Mouse (Mus musculus): ENCODE results near the gene Hoxc4. TPM values are rescaled to one million over a fixed set of nuclear protein-coding genes. Genes with fewer than 3 reads are reported as not detected.

Gene Hoxc4
- total RNA-seq, 2 experiments from 2014 or later = not detected

DNA sequence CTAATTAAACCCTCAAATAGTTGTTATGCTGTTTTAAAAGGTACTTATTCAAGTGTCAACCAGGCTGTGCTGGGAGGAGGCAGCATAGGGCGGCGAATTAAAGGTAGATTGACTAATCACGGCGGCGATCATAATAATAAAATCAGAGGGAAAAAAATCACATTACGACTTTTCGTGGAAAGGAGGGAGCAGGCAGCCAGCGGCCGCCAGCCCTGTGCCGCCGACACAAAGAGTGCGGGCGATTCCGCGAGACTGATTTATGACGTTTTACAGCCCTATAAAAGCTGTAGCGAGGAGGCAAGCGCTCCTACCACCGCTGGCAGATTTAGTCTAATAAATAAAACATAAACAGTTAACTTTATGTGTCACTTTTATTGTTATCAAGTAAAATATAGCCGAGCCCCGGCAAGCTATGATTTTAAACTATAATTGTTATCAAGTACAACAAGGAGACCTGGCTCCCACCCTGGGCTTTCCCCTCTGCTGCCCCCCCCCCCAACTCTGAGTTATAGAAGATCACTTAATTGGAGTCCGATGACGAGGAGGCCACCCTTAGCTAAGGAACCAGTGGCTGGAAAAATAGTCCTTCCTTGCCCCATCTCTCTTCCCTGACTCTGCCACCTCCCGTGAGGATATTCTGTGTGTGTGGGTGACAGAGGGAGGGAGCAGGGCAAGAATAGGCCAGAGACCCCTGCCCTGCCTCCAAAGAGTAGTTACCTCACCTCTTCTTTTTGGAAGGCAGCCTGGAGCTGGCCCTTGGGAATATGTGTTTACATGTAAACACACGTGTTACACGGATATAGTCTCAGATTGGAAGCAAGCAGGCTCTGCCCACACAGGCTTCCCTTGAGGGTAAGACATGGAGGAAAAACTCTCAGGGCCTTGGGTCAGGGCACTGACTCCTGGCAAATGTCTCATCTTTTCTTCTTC lies 14.2 kb downstream of the Hoxc4 start:
- DNase-seq (ENCODE audit: low spot score in 2 of 2) = no peak
- intact Hi-C loops (cut with DNase I) = no loop called here

DNA sequence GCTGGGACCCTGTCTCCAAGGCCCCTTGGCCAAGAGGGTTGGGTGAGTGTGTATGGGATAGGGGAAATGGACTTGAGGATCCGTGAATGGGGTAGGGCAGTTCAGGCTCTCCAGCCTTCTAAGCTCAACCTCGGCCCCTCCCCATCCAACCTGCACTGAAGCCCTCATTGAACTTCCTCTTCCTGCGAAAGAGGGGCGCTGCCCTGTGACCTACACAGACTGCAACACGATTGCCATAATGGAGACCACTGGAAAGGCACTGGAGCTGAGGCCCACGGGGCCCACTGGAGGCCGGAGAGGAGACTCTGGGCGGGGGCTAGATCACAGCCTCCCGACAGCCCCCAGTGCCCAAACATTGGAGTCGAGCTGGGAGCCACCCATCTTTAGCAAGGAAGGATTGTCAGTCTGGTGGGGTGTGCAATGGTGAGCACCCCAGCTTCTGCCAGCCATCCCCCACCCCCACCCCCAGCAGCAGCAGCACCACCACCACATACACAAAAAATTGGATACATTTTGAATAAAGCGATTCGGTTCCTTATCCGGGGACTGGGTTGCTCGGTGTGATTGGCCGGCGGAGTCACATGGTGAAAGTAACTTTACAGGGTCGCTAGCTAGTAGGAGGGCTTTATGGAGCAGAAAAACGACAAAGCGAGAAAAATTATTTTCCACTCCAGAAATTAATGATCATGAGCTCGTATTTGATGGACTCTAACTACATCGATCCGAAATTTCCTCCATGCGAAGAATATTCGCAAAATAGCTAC lies 15.5 kb downstream of the Hoxc4 start:
- DNase-seq (ENCODE audit: low spot score in 2 of 2) = no peak
- intact Hi-C loops (cut with DNase I) = no loop called here

DNA sequence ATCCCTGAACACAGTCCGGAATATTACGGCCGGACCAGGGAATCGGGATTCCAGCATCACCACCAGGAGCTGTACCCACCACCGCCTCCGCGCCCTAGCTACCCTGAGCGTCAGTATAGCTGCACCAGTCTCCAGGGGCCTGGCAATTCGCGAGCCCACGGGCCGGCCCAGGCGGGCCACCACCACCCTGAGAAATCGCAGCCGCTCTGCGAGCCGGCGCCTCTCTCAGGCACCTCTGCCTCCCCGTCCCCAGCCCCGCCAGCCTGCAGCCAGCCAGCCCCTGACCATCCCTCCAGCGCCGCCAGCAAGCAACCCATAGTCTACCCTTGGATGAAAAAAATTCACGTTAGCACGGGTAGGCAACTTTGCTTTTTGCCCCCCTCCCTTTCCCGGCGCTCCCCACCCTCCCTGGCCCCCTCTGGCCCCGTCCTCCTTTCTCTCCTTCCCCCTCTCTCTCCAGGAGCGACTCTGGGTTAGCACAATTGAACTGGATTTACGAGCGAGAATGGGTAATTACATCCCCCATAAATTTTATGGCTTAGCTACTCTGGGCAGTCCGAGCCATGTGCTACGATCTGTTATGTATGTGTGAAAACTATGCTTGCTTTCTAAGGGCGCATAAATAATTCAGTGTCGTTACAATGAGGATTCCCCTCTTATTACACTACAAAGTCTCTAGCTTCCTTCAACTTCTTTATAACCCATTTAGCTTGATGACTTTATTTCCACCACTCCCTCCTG lies 16.2 kb downstream of the Hoxc4 start:
- intact Hi-C loops (cut with DNase I) = no loop called here
- no peak for DNase-seq (ENCODE audit: low spot score in 2 of 2)

DNA sequence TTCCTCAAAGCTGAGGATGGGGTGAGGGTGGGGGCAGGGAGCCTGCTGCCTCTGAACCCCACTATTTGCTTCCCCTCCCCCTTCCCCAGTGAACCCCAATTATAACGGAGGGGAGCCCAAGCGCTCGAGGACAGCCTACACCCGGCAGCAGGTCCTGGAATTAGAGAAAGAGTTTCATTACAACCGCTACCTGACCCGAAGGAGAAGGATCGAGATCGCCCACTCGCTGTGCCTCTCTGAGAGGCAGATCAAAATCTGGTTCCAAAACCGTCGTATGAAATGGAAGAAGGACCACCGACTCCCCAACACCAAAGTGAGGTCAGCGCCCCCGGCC lies 16.8 kb downstream of the Hoxc4 start:
- DNase-seq (ENCODE audit: low spot score in 2 of 2) = no peak
- intact Hi-C loops (cut with DNase I) = no loop called here

DNA sequence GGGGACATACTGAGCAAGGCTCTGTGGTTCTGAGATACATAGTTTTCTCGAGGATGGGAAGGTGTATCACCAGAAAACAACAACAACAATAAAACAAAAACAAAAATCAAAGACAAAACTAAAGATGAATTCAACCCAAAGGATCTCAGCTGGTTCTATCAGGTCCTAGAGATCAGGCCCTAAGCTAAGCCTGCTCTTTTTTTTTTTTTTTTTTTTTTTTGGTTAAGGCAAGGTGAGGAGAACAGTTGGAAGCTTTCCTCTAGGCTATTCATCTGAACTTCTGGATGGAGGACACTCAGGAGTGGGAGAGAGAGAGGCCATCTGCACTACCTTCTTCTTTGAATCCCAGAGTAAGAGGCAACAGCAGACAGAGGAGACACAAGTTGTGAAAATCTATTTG lies 18.8 kb downstream of the Hoxc4 start:
- DNase-seq (ENCODE audit: low spot score in 2 of 2) = no peak
- intact Hi-C loops (cut with DNase I) = no loop called here

DNA sequence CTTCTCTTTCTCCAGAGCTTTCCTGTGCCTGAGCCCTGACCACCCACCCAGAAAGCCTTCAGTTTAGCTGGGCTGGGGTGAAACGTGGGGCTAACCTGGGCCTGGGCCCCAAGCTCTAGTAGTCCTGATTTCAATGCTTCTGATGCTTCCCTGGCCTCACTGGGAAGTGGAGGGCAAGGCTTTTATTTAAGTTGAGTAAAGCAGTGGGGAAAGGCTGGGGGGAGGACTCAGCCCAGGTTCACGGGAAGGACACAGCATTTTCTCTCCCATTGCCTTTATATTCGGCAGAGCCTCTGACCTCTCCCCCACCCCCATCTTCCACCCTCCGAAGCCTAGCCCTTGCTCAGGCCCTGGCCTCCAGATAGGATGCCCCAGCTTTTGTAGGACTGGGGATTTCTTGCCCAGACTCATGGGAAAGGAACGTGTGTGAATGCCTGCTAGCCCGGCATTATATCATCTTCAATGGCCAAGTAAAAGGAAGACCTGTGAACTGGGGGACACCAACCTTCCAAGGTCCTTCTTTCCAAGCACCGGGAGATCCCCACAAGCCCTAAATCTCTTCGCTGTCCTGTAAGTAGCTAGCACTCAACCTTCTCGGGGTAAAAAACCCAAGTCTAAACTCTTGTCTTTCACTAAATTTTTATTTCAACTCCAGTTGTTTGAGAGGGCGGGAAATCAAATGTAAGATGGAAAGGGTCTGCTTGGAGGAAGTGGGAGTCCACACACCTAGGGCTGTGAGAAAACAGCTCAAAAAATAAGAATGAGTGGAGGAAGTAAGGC lies 20.2 kb downstream of the Hoxc4 start:
- DNase-seq (ENCODE audit: low spot score in 2 of 2) = no peak
- intact Hi-C loops (cut with DNase I) = no loop called here

DNA sequence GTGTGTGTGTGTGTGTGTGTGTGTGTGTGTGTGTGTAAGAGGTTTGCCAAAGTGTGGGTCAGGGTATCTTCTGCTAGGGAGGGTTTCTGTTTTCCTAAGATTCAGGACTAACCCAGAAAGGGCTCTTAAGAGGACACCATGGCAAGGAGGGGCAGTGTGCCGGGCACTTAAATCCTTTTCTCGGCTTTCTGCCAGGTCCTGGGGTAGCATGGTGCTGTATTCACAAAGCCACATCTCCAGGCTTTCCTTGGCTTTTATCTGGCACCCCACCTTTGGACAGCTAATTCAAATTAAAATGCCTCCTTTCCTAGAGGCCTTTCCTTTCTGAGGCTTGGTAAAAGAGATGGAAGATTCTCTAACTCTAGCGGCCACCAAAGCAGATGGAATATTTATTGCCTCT lies 20.9 kb downstream of the Hoxc4 start:
- intact Hi-C loops (cut with DNase I) = no loop called here
- no peak for DNase-seq (ENCODE audit: low spot score in 2 of 2)

DNA sequence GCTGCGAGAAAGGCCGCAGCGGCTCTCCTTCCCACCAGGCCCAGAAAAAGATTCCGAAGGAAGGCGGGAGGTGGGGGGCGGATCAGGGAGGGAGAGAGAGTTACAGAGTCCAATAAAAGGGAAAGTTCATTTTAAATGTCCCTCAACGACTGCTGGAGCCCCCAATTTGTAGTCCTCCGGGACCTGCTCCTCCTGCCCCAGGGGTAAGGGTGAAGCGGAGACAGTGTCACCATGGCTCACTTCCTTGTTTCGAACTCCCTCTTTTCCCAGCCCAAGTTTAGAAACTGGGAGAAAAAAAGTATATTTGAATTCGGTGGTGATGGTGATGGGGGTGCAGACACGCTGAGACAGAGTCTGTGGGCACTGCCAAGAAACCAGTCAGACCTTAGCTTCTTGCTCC lies 21.9 kb downstream of the Hoxc4 start:
- DNase-seq (ENCODE audit: low spot score in 2 of 2) = no peak
- intact Hi-C loops (cut with DNase I) = no loop called here

DNA sequence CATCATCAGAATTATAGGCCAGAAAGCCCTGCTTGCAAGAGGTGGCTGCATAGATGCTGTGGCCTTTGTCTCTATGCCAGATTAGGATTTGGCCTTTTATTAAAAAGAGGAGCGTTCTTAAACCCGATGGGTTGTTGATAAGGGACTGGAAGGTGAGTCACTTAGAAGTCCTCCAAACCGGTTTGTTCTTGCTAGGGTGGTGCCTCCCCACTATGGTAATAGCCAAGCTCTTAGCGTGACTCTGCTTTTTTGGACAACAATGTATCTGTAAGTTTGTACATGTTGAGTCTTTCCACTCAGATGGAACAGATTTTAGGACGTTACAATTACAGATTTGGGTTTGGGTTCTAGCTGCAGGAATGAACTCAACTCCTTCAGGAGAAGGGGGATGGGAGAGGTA lies 22.9 kb downstream of the Hoxc4 start:
- DNase-seq (ENCODE audit: low spot score in 2 of 2) = no peak
- intact Hi-C loops (cut with DNase I) = no loop called here

DNA sequence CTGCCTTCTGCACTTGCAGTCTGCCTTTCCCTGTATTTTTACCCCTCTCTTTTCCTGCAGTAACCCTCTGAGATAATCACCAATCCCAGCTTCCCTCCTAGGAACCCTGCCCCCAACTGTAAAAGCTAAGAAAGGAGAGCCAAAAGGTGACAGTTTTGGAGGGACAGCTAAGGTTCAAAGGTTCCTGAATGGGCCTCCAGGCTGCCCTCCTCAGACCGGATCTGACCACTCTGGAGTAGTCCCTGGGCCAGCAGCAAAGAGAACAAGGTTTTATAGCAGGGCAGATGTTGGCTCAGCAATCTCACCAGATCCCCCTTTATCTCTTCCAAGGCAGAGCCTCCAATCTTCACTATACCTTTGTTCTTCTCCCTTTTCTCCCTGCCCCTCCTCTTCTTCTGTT lies 23.5 kb downstream of the Hoxc4 start:
- no peak for DNase-seq (ENCODE audit: low spot score in 2 of 2)
- intact Hi-C loops (cut with DNase I) = no loop called here

DNA sequence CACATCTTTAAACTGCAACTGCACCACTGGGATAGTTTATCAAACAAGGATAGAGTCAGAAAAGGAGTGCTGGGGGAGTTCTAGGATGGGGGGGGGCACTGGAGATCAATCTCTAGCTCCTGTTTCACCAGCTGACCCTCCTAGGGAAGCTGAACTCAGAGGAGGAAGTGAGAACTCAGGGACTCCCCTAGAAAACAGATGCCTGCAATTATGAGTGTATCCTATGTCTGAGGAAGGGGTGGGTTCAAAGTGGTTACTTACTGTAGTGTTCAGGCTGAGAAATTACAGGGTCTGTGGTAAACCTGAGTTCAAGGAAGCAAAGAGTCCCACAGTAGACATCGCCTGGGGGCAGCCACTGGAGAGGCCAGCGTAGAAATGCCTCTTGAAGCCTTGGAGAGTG lies 32.9 kb downstream of the Hoxc4 start:
- no peak for DNase-seq (ENCODE audit: low spot score in 2 of 2)
- intact Hi-C loops (cut with DNase I) = no loop called here

DNA sequence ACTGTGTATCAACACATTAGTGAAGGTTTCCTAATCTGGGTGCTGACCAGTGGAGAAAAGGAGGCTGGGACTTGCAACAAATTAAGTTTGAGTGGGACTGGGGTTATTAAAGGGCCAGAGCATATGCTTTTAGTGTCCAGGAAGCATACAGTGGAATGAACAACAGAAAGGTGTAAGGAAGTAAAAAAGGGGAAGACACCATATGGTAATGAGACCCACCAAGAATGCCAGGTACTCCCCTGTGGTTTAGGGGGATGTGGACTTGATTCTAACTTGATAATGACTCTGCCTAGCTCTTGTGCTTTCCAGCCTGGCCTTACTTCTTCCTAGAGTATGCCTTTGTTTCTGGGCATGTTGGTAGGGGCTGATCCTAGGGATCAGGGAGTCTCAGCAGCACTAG lies 34.5 kb downstream of the Hoxc4 start:
- no peak for DNase-seq (ENCODE audit: low spot score in 2 of 2)
- intact Hi-C loops (cut with DNase I) = no loop called here

DNA sequence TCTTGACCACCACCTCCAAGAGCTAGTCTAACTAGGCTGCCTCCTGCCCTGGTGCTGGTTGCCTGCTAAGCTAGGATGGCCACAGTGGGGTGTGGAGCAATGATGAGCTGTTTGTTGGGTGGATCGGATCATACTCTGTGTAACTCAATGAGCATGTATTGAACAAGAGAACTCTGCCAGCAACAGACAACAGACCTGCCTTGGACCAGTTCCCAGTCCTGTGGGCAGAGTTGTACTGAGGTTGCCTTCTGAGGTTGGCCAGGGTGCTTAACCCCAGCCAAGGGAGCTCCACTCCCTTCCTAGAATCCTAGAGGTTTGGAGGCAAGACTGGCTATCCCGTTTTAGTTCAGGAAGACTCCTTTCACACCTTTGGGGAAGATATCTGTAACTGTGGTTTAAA lies 37.7 kb downstream of the Hoxc4 start:
- intact Hi-C loops (cut with DNase I) = no loop called here
- no peak for DNase-seq (ENCODE audit: low spot score in 2 of 2)

DNA sequence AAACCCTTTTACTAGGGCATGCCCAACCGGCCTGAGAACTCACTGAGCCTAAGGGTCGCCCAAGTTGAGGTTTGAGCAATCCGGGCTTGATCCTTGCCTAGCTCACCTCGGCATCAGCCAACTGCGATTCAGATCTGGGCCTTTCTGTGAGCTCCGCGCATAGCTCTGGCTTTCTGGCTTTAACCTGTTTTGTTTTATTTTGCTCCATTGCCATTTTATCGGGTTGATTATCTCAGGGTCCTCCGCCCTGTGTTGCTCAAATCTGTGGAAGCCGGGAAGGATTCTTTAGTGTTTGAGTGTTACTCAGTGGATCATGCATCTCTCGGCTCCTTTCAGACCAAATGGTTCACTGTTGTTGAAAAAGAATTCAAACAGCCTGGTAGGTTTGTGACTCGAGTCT lies 40.0 kb downstream of the Hoxc4 start:
- intact Hi-C loops (cut with DNase I) = no loop called here
- DNase-seq (ENCODE audit: low spot score in 2 of 2) = no peak

DNA sequence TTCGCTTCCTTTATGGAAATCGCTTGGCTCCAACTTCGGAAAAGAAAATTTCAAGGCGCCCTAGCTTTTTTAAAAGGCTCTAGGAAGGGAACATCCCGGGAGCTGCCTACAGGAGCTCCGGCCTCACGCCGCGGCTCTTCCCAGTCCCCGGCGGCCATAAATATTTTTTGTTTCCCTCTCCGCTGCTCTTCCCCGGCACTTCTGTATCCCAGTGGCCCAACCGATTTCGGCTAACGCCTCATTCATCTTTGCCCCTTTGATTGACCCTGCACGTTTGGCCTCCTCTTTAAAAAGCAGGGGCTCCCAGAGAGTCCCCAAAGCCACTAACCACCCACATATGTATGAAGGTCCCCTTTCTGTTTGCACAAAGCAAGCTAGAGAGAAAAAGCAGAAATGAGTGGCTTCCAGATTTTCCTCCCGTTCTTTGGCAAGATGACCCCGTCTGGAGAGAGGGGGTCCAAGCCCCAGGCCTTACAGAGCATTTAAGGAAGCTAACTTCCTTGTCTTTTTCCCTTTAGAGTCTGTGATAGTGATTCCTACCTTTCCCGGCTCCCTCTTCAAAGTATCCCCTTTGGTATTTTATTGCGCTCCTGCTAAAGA lies 40.8 kb downstream of the Hoxc4 start:
- intact Hi-C loops (cut with DNase I) = no loop called here
- DNase-seq (ENCODE audit: low spot score in 2 of 2) = no peak

DNA sequence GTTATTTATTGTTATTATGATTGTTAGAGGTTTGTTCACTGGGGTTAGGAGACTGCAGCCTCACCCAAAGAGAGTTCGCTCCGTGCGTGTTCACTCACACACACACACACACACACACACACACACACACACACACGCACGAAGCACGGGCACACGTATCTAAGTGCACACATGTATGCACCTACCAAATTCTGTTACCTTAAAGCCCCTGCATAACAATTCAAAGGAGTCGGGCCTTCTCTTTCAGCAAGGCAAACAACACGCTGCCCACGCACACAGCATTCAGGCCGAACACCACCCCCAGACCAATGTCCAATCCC lies 41.2 kb downstream of the Hoxc4 start:
- no peak for DNase-seq (ENCODE audit: low spot score in 2 of 2)
- intact Hi-C loops (cut with DNase I) = loop anchor here (5.0 kb wide), 1 partner anchor 33 kb away; no protein-coding TSS in a partner anchor

DNA sequence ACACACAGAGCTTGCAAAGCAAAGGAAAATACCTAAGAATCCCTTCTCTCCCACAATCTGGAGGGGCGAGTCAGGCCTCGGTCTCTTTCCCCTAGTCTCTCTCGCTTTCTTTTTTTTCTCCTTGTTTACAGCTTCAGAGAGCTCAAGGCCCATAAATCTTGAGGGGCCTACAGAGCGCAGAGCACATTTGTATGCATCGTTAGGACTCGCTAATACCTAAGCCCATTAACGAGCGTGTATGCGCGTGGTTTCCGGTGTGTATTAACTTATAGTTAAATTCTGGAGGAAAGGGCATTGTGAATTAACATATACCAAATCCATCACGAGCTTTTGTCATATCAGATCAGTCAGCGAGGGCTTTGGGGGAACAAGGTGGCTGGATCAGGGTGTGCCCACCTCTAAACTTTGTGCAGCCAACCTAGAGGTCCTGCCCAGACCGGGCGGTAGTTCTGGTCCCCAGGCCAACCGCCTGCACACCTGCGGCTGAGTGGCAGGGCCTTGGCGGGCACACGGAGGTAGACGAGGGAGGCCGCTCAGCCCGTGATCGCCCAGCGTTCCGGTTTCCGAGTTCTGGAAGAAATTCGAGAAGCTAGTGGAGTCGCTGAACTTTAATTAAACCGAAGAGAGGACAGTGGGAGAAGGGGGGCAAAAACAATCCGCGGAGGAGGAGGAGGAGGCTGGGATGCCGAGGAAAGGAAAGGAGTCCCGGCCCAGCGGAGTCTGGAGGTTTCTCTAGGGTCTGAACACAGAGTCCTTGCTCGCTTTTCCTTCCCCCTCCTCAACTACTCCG lies 41.8 kb downstream of the Hoxc4 start:
- intact Hi-C loops (cut with DNase I) = loop anchor here (5.0 kb wide), 1 partner anchor 33 kb away; no protein-coding TSS in a partner anchor
- DNase-seq (ENCODE audit: low spot score in 2 of 2) = no peak

DNA sequence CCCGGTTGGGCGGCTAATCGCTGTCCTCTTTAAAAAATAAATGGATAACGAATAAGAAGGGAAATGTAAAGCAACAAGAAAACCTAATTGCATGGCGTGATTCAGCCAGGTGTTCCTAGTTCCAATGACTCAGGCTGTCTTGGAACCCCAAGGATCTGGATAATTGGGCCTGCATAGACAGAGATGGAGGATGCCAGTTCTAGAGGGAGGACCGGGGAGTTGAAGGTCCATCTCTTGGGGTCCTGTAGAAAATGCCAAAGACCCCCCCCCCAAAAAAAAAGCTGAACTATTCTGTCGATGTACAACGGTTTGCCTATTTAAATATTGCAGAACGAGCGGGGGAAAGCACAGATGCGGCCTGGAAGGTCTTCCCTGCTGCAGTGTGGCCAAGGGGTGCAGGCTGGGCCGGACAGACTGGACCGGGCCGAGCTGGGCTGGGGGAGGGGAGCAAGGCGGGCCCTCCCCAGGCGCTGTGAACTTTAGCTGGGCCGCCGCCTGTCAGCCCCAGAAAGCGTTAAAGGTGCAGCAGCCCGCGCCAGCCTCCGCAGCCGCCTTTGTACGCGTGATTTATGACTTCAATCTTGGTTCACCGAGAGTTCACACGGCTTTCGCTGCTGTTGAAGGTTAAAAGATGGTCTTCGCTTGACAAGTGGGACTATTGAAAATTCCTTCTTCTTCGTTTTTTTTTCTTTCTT lies 42.5 kb downstream of the Hoxc4 start:
- DNase-seq (ENCODE audit: low spot score in 2 of 2) = no peak
- intact Hi-C loops (cut with DNase I) = loop anchor here (5.0 kb wide), 1 partner anchor 34 kb away; no protein-coding TSS in a partner anchor
